Mouse (Mus musculus) retina, postnatal 7 days (tissue): Measurements from ENCODE around the gene Neurl1a.
A peak's percentile ranks its signal among the peaks of the same experiment; 100 is the strongest.

Experiments
- DNase-seq: peaks from one replicate; pipeline ENCODE4 v3.0.0-alpha.2; 2012; ENCODE audit warnings: low read depth, low spot score

Neurl1a gene

GRCm38 (mm10) chr19:47167617-47168214 is 10.9 kb upstream of the Neurl1a start:
- DNase-seq, result no peak

DNA sequence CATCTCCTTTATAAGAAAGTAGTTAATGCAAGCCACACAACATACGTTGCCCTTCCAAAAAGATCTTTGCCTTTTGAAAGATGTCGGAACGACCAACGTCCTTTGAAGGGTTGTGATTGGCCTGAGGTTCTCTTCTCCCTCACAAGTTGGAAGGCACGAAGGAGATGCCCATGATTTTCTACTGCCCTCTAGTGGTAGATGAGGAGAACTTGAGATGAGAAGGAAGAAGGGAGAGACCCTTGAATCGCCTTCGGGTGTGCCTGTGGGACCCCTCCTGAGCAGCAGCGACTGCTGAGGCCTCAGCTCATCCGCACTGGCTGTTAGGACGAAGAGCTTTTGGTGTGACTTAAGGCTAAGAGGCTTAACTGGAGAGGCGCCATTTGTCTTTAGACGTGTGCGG is 10.4 kb upstream of the Neurl1a start:
- peak; percentile 77 for DNase-seq

DNA sequence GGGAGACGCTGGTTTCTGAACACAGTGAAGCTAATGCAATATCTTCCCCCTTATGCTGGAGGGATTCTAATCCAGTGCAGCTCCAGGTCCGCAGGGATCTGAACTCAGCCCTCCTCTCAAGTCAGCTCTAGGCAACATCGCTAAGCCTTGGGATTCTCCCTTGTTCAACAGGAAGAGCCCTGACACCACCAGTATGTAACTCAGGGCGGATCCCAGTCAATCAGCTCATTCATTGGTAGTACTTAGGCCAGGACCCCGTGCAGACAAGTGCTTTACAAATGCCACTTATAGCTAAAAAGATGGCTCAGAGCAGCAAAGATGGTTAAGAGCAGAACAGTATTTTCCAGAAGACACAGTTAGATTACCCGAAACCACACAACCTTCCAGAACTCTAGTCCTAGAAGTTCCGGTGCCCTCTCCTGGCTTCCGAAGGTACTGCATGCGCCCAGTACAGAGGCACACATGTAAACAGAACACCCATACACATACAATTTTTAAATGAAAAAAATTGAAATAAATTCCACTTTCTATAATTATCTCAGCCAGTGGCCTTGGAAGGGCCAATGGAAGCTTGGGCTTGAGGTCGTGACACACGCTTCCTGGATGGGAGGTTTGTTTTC is 9.7 kb upstream of the Neurl1a start:
- DNase-seq, result peak; percentile 69

DNA sequence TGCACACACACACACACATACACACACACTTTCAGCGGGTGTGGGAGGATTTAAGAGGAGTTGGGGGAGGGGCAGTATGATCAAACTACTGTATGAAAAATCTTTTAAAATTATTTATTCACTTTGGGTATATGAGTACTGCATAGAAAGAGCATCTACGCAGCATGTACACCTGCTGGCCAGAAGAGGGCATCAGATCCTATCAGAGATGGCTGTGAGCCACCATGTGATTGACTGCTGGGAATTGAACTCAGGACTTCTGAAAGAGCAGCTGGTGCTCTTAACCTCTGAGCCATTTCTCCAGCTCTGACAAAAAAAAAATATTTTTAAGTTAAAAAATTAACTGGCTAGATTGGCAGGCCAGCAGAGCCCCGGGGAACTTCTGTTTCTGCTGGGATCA is 4.1 kb upstream of the Neurl1a start:
- no peak for DNase-seq

GRCm38 (mm10) chr19:47175472-47175871 is 3.1 kb upstream of the Neurl1a start:
- DNase-seq, result no peak

GRCm38 (mm10) chr19:47176916-47177505 is 1.6 kb upstream of the Neurl1a start:
- no peak for DNase-seq

- DNase-seq, result no peak
Measured at GRCm38 (mm10) chr19:47178001-47178400, 619 bp upstream of the Neurl1a start.

GRCm38 (mm10) chr19:47179272-47179809 is 721 bp downstream of the Neurl1a start:
- DNase-seq, result no peak

DNA sequence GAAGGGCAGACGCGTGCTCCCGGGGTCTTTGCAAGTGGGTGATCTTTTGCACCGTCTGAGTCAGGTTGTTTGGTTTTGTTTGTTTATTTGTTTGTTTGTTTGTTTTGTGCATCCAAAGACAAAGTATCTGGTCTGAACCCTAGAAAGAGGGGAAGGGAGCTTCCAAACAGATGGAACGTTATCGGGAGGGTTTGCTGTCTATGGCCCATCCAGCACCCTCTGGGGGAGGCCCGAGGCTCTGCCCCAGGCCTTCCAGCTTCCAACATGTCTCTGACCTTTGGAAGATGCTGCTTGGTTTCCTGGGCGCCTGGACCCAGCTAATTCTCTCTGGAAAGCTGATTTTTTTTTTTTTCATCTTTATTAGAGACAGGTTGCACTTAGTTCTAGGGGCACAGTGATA is 1.4 kb downstream of the Neurl1a start:
- no peak for DNase-seq

DNA sequence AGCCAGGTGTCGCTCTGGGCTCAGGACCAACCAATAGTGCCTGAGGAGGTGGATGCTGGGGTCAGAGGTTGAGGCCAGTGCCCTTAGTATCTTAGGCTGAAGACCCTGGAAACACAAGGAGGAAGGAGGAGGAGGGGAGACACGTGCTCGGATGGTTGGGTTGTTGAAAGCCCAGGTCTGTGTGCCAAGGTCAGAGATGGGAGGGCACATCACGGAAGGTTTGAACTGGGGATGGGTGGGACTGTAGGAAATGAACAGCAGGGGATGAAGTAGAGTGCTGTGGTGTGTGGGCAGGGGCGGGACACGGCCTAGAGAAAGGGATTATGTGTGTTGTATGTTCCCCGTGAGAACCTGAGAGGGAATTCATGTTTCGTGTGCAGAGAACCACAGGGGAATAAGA is 5.6 kb downstream of the Neurl1a start:
- DNase-seq, result no peak

DNA sequence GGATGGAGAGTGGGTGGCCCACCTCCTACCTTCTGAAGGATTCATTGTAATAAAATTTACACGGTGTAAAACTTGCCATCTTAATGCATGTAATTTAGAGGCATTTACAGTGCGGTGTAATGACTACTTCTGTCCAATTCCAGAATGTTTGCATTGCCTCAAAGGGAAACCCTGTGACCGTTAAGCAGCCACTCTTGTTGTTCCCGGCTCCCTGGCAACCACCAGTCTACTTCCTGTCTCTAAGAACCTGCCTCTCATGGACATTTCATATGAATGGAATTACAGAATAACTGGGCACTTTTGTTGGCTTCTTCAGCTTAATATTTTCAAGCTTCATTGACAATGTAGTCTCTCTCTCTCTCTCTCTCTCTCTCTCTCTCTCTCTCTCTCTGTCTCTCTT is 6.1 kb downstream of the Neurl1a start:
- DNase-seq, result no peak

DNA sequence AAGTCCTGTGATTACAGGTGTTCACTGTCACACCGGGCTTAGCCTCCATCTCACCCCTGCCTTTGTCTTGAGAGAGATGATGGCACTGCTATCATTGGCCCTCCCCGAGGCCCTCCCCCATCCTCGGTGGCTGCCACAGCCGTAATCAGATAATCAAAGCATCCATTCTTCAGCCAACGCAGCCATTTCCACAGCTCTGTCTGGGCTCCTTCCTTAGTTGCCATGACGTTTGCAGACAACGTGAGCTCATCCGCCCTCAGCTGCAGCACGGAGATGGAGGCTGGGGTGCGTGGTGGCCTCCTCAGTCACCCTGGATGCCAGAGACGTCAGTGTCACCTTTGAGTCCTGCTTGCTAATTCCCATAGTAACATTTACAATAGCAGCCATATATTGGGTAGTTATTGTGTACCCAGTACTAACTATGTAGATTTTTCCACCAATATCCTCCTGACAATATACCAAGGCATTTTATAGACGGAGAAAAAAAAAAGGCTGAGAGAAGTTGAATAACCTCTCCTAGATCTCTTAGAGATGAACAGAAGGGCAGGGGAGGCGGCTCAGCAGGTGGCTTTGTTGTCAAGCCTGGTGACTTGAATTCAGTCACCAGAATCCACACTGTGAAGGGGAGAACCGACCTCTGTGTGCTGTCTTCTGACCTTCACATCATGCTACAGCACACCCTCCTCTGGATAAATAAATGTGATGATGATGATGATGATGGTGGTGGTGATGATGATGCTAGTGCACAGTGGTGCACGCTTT is 8.1 kb downstream of the Neurl1a start:
- no peak for DNase-seq

DNA sequence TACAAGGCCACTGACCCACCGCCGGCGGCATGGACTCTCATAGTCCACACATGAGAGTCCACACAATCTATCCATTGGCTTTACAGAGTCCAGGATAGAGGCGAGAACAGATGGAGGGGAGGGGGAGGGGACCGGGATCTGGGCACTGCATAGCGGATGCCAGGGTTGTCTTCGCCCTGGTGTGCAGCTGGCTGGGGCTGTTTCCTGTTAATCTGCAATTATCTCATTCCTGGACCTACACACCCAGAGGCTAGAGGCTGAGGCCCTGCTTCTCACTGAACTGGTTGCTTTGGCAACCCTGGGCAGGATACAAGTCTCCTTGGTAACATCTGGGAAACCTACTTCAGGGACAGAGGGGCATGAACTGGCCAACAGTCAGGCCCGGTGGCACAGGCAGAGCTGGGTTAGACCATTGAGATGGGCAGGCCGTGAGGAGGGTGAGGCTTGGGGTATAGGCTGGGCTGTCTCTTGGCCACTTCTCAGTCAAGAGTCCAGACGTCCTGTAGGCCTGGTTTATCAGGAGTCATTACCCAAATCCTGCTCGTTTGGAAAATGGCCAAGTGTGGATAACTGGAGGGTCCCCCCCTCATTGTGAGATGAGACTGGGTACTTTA is 10.0 kb downstream of the Neurl1a start:
- DNase-seq, result no peak

DNA sequence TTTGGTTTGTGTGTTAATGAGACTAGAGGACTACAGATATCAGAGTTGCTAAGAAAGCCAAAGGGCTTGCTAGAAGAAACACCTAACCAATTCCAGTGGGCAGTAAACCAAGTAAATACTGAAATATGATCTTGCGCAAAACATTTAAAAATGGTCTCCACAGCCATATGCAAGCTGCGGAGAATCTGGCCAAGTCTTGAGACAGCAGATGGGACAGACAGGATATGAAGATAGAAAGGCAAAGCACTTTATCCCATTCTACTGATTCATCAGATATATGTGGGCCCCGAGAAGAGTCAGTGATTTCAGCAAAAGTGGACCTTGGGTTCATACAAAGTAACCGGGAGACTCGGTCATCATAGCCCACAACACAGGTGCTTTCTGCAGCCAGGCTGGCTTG is 13.5 kb downstream of the Neurl1a start:
- no peak for DNase-seq

DNA sequence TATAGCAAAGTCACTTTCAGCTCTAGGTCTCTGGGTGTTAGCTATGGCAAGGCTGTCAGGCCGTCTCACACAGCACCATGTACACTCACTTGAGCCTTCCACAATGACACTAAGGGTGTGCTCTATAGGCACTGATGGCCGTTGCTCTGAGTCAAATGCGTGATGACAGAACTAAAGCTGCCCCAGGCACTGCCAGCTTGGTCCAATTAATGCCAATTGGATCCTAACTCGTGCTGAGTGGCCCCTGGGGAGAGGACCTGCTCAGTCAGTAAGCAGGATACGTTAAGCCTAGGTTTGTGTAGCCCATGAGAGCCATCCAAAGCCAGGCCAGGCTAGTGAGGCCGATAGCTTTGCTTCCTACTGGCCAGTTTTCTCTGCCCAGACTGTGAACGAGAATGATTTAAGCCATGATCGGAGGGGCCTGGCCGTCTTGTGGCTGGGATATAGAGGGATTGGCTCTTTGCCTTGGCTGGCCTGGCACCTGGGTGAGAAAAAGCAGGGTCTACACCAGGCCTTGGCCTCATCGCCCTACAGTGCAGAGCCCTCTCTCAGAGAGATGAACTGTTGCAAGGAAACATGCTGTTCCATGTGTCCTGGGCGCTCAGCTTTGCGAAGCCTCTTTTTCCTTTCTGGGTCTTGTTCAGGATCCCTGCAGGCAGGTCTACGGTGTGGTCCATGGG is 20.2 kb downstream of the Neurl1a start:
- no peak for DNase-seq

GRCm38 (mm10) chr19:47201972-47202371 is 23.4 kb downstream of the Neurl1a start:
- no peak for DNase-seq

DNA sequence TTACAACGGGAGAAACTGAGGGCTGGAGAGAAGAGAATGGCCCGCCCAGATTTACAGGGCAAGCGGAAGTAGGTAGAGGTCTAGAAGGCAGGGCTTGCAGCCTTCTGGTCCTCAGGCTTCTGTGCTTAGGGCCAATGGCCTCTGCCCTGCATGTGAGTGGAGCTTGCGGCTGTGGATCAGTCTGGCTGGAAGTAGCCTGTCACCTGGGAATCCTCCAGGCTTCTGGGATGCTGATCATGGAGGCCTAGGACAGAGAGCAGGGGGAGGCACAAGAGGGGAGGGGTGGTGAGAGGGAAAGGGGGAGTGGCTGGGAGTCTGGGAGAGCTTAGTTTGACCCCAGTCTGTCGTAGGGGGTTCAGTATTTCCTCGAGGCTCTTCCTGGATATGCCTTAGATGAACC is 23.8 kb downstream of the Neurl1a start:
- DNase-seq, result no peak

- no peak for DNase-seq
Measured at GRCm38 (mm10) chr19:47203042-47203441, 24.4 kb downstream of the Neurl1a start.

DNA sequence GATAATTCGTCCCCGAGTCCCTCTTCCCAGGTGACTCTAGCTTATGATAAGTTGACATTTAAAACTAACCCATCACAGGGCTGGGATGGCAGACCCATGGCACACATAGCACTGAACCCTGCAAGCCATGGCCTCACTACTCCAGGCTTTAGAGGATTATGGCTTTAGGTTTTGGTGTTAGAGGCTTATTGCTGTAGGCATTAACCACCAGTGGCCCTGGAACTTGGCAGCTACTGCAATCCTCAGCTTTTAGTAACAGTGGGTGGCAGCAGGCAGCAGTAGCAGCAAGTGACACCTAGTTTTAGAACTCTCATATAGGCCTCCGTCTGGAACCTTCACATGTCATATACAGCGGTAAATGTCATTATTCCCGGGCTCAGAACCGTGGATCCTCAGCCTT is 26.0 kb downstream of the Neurl1a start:
- DNase-seq, result peak; percentile 51

GRCm38 (mm10) chr19:47206126-47206525 is 27.5 kb downstream of the Neurl1a start:
- no peak for DNase-seq

- DNase-seq, result no peak
Measured at GRCm38 (mm10) chr19:47210432-47210831, 31.8 kb downstream of the Neurl1a start.
